Mouse (Mus musculus) layer of hippocampus, postnatal 14 days (tissue): ENCODE data around the gene Tcp11l2. TPM values are rescaled to one million over a fixed set of nuclear protein-coding genes. Genes with fewer than 3 reads are reported as not detected.

Experiments used
- DNase-seq, 2 experiments: peaks; one replicate each; pipeline ENCODE4 v3.0.0; 2021 to 2022; ENCODE audit warnings: low spot score in 2 of 2, mixed read lengths in 1 of 2
- total RNA-seq, 2 experiments: library from RNA; stranded (reverse); gene quantifications; 2 replicates each; pipeline ENCODE4 v1.2.3; 2021

Gene Tcp11l2
- total RNA-seq, 2 experiments from 2014 or later, result 24.5 to 25.2 TPM

DNA sequence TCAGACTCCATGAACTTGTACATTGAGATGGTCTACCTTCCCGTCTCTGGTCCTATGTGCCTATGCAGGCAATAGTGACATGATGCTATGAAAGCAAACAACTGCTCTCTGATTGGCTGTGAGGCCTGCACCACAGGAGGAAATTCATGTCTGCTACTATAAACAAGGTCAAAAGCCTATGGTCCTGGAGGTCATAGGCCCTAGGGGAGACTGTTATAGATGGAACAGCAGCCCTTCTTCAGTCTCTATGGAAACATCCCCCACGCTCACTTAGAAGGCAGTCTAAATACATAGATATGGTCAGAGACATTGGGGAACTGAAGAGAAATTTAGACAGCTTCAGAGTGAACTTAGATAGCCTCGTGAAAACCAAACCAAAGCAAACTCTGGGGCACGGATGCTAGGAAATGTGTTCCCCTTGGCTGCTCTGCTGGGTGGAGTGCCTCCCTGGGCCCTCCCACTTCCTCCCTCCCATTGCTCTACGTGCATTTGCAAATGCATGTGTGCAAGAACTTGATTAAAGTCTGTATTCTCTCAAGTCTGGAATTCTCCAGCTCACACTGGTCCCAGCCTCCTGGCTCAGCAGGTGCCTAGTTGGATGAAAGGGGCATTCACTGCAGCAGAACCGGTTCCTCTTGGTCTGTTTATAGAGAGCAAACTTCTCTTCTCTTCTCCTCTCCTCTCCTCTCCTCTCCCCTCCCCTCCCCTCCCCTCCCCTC lies 22.0 kb upstream of the Tcp11l2 start:
- DNase-seq, result no peak

DNA sequence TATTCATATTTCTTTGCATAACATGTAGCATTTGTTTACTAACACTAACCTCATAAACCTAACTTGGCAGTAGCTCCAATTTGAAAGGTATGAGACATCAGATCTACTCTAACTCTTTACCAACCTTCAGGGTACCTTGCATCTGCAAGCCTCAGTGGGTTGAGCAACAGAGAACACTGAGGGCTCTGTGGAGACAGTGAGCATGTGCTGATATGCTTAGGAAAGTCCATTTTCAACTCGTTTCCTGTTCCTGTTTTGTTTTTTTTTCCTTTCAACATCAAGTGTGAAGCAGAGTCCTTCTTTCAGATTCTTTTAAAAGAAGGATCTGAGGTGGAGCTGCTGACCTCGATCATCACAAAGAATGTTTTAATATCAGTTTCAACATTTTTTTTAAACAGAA lies 20.3 kb upstream of the Tcp11l2 start:
- DNase-seq, result no peak

DNA sequence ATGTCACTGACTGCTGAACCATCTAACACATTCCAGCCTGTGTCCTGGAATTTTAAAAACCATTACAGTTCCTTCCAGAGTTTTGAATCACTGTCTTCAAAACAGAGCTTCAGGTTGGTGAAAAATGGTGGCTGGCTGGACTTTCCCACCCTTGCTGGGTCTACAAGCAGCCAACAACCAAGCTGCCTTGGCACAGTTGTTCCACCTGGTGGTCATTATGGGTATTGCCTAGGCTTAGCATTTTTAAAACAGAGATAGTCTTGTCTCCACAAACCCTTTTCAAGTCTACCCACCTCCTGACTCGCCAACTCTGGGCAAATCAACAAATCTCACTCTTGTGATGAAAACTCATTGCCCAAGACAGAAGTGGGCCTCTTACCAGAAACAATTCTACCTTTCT lies 17.9 kb upstream of the Tcp11l2 start:
- DNase-seq, result no peak

DNA sequence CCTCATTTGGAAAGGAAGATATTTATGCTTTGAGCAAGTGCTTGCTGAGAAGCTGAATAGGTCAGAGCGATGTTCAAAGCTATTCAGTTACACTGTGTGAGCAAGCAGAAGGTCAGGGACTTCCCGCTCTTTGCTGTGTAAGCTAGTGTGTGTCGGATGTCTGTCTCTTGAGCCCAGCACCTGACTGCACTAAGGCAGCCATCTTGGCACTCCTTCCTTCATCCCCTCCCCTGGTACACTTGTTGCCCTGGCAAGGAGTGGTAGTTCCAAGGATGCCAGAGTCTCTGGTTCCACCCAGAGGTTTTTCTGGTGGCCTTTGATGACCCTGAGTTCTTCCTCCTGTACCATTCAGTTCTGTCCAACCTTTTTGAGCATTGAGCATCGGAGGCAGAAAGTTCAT lies 16.4 kb upstream of the Tcp11l2 start:
- no peak for DNase-seq

DNA sequence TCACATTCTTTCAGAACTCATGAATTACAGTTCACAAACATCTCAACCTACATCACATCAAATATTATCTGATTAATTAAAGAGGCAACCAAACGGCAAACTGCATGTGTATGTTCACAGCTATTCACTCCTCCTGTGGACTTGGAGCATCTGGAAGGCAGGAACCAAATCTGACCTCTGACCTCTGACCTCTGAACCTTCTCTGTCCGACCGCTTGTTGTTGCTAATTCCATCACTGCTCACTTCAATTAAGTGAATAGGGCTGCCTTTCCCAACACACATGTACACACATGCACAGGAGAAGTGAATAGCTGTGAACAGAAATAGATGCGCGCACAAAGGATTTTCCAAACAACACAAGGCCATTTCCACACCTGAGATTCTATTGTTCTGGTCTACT lies 14.3 kb upstream of the Tcp11l2 start:
- DNase-seq, result no peak

DNA sequence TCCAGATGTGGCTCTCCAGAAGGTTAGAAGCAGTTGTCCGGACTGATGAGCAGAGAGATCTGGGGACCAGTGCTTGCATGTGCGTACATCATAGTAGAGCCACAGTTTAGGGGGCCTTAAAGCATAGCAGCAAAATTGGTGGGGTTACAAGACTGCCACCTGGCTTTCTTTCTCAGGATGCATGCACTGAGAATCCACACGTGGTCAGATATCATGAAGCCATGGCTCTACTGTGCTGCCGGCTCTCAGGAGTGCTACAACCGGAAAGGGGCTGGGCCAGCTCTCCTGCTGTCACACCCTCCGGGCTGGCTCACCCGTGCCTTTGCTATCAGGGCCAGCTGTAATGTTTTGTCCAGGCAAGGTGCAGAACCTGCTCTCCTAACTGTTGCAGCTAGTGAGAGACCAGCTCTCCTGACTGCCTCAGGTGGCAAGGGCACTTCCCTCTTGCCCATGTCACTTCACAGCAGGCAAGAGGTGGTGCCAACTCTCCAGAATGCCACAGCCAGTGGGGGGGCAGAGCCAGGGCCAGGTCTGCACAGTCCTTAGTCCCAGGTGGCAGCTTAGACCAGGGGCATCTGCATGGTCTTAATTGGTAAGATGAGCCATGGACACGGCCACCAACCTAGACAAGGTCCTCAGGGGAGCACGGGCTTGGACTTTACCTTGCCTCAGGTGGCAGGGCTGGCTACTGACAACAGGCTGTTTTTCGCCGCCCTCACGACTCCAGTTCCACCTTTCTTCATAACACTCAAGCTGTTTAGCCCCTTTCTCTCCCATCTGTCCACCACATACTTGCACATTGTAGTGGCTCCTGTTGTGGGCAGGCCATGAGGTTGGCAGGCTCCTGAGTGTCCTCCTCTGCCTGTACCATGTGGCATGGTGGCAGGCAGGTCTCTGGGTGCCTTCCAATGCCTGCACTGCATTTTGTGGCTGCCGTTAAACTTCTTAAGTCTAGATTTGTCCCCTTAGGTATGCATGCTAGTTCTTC lies 13.6 kb upstream of the Tcp11l2 start:
- no peak for DNase-seq

DNA sequence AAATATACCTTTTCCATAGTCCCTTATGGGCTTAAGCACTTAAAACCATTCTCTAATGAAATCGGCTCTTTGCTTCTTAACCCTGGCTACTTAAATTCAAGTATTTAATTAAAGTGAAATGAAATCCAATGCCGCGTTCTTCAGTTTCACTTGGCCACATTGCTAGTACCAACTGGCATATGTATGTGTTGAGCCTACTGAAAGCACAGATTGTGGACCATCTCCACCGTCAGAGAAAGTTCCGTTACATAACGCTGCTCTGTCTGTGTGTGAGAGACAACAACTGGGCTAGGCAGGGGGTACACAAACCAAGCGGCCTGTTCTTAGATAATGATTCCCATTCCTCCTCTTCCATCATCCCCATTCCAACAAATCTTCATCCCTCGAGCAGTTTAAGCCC lies 12.0 kb upstream of the Tcp11l2 start:
- no peak for DNase-seq

DNA sequence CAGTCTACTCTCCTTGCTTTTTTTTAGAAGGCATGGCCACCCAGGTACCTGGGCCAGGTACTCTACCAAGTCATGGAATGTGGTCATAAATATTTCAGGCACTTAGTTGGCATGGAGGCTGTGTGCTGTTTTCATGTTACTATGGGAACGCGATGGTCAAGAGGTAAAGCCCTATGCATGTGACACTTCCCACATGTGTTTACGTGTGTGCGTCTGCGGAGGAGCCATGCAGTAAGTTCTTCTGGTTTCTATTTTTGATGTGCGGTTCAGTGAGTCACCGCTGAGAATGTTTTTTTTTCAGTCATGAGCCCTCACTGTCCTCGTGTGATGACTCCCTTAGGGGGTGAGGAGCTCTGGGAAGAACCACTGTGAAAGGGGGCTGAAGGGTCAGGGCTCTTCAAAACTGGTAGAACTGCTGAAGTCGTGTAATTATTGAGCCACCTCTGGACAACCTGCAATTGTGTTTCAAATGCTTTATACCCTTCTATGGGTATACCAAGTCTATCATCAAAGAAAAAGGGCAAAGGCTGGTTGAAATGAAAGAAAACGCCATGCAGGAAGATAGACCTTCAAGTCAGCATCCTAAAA lies 5.3 kb upstream of the Tcp11l2 start:
- DNase-seq, result no peak

DNA sequence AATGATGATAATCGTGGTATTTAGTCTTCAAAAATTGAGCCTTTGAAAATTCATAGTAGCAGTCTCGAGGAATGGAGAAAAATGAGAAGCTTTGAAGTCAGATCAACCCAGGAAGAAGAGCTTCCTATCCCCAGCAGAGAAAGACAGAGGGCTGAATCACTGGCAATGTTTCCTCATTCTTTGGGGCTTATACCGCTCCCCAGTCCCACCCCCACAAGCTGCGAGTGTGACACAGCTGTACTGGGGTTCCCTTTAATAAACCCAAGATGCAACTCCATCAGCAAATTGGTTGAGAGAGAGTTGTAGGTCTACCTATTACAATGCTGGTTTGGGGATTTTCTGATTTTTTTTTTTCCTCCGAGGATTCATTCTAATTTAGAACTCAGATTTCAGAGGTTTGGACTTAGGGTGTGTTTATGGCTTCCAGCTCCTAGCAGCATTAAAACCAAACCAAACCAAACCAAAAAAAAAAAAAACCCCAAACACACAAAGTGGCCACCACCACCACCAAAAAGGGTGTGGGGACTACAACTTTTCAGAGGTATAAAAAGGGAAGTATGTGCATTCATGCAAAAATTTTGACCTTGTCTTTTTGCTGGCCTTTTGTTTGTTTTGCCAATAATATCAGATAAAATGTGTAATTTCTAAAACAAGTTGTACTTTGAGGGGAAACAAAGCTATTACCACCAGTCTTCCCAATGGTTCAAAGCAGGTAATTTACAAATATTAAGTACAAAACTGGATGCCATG lies 2.6 kb upstream of the Tcp11l2 start:
- no peak for DNase-seq

DNA sequence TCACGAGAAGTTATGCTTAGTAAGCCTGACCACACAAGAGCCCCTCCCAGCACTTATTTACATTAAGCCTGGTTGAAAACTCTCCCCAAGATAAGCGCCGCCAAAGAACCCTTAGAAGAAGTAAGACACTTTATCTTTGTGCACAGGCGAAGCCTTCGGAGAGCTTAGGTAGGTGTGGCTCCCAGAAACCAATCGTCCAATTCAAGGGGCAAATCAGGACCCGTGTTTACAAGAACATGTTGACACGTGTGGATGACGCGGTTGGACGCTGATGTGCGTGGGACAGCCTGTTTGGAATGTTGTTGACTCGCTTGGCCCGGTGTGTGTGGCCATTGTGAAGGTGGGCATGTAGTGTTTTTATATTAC lies 414 bp upstream of the Tcp11l2 start:
- DNase-seq, result no peak

DNA sequence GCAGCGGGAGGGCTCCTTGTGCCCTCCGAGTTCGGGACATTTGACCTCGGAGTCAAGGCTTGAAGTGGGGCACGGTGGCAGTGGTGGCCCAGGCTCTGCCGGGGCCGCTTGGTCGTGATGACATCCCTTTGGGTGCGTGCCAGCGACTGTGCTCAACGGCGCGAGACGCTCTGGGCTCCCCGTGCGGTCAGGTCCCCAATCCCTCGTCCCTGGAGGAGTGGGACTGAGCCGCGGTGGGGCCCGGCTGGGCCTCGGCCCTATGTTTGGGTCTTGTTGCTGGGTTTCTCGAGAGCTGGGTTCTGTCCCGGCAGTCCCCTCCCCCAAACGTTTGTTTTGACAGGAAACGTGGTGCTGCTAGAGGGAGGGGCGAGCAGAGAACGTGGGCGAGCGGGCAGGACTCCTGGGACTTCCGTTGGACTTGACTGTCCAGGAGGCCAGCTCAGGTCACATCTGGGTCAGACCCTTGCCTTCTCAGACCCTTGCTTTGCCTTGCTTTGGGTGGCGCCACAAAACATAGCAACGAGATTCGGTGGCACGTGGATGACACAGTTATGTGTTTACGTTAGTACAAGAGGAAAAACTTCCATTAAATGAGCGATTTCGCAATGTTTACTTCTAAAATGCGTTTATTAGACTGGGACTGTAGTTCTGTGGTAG lies 773 bp downstream of the Tcp11l2 start:
- DNase-seq, result peak in 1 of 2 experiments; percentile 70

DNA sequence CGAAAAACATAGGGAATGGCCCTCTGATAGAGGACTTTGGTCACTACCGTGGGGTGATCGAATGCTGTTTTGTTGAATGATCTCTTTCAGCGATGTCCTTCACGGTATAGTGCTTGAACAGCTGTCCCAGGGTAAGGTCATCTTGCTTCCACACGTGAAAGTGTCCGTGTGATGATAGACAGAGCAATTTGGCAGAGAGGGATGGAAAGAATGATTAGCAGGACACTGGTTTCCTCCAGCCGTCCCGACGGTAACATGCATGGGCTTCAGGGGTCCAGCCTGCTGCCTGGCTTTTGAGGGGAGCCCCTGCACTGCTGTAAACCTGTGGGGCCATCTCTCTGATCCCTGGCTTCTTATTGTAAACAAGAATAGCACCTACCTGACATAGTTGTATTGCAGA lies 2.3 kb downstream of the Tcp11l2 start:
- DNase-seq, result no peak

DNA sequence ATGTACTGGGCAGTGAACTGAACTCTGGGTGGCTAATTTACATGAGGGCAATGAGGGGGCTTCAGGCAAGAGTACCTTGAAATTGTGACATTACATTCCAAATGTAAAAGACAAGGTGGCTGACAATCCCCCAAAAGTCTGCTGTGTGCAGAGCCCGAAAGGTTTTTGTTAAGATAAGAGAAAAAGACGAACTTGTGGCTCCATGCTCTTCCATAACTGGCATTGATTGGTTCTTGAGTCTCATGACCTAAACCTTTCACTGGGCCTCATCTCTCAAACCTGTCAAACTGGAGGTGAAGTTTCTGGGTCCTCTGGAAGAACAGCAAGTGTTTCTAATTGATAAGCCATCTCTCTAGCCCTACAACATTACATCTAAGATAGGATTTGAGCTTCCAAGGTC lies 3.1 kb downstream of the Tcp11l2 start:
- no peak for DNase-seq

DNA sequence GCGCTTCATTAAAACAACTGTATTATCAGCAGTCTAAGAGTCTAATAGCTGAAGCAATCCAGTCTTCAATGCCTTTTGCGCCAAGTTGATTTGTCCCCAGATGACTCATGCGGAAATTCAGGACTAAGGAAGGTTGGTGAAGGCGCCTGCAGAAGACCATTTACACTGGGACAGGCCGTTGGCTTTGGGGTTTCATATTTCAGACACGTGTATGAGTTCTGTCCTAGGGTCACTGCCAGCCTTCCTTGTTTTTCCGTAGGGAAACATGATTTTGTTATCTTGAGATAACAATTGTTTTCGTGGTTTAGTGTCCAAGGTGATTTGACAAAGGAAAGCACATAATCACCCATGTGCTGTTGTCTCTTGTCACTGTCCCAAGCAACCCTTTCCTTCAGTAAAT lies 4.8 kb downstream of the Tcp11l2 start:
- no peak for DNase-seq

DNA sequence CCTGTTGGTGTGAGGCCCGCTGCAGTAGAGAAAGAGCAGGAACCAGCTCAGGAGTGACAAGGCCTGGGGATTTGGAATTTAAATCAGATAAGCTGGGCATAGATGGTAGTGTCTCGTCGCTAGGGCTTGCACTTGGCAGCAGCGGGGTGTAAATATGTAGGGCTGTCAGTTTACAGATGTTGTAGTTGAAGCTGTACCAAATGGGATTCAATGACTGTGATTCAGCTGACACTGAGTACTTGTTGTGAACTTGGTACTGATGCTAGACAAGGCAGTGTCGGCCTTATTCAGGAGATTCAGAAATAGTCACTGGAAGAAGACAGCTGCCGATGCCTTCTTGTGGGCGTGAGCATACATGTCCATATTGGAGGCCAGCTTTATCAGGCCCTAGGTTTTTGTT lies 5.8 kb downstream of the Tcp11l2 start:
- peak in 1 of 2 experiments; percentile 32 for DNase-seq

DNA sequence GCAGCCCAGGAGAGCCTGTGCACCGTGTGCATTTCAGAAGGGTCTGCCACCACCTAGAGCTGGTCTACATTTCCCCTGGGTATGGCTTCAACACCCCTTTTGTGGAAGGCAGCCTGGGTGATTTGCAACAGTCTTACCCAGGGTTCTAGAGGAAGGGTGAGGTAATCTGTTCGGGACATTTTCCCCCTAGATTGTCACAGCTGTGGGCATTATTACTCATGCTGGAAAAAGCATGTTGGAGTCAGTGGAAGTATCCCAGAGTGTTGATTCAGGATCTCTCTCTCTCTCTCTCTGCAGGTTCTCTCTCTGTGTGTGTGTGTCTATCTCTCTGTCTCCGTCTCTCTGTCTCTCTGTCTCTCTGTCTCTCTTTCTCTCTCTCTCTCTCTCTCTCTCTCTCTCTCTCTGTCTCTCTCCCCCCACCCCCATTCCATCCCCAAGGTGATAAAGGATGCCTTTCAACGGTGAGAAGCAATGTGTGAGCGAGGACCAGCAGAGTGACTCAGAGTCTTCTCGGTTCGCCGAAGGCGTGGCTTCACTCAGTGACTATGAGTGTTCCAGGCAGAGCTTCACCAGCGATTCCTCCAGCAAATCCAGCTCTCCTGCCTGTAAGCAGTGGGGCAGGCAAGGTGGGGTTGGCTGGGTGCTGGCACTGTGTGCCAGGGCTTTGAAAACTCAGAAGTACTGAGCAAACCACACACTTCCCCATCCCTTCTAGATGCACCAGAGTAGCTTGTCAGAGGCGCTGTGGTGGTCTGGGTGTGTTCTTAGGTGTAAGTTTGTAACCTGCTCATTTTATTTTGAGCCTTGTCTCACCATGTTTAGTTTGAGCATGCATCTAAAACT lies 8.2 kb downstream of the Tcp11l2 start:
- no peak for DNase-seq

DNA sequence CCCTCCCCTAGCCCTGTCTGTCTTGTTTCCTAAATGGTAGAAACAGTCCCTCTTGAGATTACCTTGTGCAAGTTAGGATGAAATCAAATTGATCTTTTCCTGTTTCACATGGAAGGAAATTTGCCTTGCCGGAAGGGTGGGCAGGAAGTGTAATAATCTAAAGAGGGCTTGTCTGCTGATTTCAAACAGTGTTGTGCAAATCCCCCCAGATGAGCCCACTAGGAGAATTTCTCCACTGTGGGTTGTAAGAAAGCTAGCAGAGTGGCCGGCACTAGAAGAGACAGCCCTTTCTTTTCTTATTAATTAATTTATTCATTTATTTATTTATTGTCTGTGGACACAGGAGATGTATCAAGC lies 8.8 kb downstream of the Tcp11l2 start:
- DNase-seq, result no peak

DNA sequence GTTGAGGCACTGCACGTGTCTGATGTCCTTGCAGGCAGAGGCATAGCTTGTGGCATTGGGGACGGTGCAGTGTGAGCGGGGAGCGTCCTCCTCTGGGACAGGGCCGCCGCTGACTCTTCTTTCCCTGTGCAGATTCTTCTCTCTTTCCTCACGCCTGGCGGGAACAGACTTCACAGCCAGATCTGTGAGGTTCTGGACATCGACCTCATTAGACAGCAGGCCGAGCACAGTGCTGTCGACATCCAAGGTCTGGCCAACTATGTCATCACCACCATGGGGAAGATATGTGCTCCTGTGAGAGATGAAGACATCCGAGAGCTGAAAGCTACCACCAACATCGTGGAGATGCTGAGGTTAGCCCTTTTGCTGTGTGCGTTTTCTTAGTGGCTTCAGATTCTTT lies 14.5 kb downstream of the Tcp11l2 start:
- DNase-seq, result no peak

DNA sequence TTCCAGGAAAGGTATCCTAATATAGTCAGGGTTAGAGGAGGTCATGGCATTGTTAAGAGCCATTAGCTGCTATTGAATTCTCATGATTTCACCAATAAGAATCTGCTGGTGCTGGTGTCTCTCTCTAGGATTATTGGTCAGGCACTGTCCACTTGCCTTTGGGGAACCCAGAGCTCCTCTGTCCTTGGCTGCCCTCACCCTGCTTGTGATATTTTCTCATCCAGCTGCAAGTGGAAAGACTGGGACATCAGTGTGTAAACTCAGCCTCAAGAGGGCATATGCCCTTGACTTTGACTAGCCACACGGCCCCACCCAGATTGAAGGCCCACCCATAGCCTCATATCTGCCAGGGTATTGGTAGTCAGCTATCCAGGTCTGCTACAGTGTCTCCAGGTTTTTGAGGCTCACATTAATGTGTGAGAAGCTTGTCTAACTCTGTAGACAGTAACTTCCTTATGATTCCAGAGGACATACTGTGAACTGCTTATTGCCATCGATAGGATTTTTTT lies 15.3 kb downstream of the Tcp11l2 start:
- no peak for DNase-seq

DNA sequence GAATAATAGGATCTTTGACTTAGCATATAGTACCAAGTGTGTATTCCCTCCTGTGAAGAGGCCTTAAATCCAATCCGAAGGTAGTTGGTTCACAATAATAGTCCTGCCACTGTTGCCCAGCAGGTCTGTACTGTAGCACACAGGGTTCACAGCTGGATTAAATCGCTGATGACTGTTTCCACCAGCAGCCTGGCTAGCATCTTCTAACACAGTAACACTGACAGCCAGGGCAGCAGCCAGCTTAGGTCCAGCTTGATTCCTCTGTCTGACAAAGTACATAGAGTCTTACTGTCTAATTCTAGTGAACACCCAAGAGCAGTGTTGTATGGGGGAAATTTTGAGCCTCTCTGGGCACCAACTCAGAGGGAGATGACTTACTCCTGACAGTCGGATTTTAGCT lies 16.3 kb downstream of the Tcp11l2 start:
- DNase-seq, result no peak
